Mouse (Mus musculus) thymus, postnatal 25 days (tissue): ENCODE measurements around the gene Fgd5.

Experiments
- DNase-seq: peaks from one replicate; pipeline ENCODE4 v3.0.0; 2022

Gene Fgd5

GRCm38 (mm10) chr6:92010895-92011294, 32.2 kb downstream of the Fgd5 start:
- DNase-seq = no peak

- DNase-seq = no peak
These were observed 33.7 kb downstream of the Fgd5 start for GRCm38 (mm10) chr6:92012413-92012812.

GRCm38 (mm10) chr6:92013035-92013434, 34.4 kb downstream of the Fgd5 start:
- DNase-seq = no peak

- DNase-seq = no peak
These were observed 34.9 kb downstream of the Fgd5 start for GRCm38 (mm10) chr6:92013620-92014019.

- no peak for DNase-seq
These were observed 36.3 kb downstream of the Fgd5 start for GRCm38 (mm10) chr6:92014936-92015335.

- no peak for DNase-seq
These were observed 37.2 kb downstream of the Fgd5 start for GRCm38 (mm10) chr6:92015848-92016247.

- no peak for DNase-seq
These were observed 38.1 kb downstream of the Fgd5 start for GRCm38 (mm10) chr6:92016738-92017137.

- DNase-seq = no peak
These were observed 39.7 kb downstream of the Fgd5 start for GRCm38 (mm10) chr6:92018421-92018820.

- no peak for DNase-seq
These were observed 42.4 kb downstream of the Fgd5 start for GRCm38 (mm10) chr6:92021061-92021460.

GRCm38 (mm10) chr6:92021506-92021905, 42.8 kb downstream of the Fgd5 start:
- DNase-seq = no peak

GRCm38 (mm10) chr6:92025252-92025651, 46.6 kb downstream of the Fgd5 start:
- no peak for DNase-seq

- DNase-seq = no peak
These were observed 48.7 kb downstream of the Fgd5 start for GRCm38 (mm10) chr6:92027379-92027778.

GRCm38 (mm10) chr6:92030646-92031045, 52.0 kb downstream of the Fgd5 start:
- no peak for DNase-seq

GRCm38 (mm10) chr6:92034713-92035112, 56.0 kb downstream of the Fgd5 start:
- DNase-seq = no peak

GRCm38 (mm10) chr6:92036372-92036771, 57.7 kb downstream of the Fgd5 start:
- no peak for DNase-seq

GRCm38 (mm10) chr6:92038158-92038557, 59.5 kb downstream of the Fgd5 start:
- DNase-seq = no peak

GRCm38 (mm10) chr6:92041271-92041670, 62.6 kb downstream of the Fgd5 start:
- DNase-seq = no peak

- DNase-seq = no peak
These were observed 63.4 kb downstream of the Fgd5 start for GRCm38 (mm10) chr6:92042055-92042454.

- DNase-seq = no peak
These were observed 64.2 kb downstream of the Fgd5 start for GRCm38 (mm10) chr6:92042850-92043249.

GRCm38 (mm10) chr6:92057768-92058167, 79.1 kb downstream of the Fgd5 start:
- no peak for DNase-seq

GRCm38 (mm10) chr6:92061725-92062124, 83.0 kb downstream of the Fgd5 start:
- DNase-seq = no peak

- DNase-seq = no peak
These were observed 84.8 kb downstream of the Fgd5 start for GRCm38 (mm10) chr6:92063452-92063851.

GRCm38 (mm10) chr6:92064101-92064500, 85.4 kb downstream of the Fgd5 start:
- DNase-seq = no peak

GRCm38 (mm10) chr6:92065721-92066496, 87.2 kb downstream of the Fgd5 start:
- peak; percentile 40 for DNase-seq

GRCm38 (mm10) chr6:92067146-92067790, 88.6 kb downstream of the Fgd5 start:
- peak; percentile 61 for DNase-seq
